Mouse (Mus musculus) heart, embryonic 12.5 days (tissue): ENCODE results near the gene Troap. TPM values are rescaled to one million over a fixed set of nuclear protein-coding genes. Genes with fewer than 3 reads are reported as not detected.

ENCODE experiments used
- ATAC-seq: fragments of 200-750 bp; cut with Nextera tagmentation; 2 replicates; pipeline ENCODE4 v1.8.0; 2017; ENCODE audit warnings: moderate TSS enrichment, moderate library complexity; ENCODE audit not compliant: insufficient number of reproducible peaks, low FRiP score
- H3K27ac ChIP-seq: fragments of 300-500 bp; sonication (generic); 2 replicates; pipeline ENCODE4 v1.5.1; 2016; ENCODE audit warnings: mild to moderate bottlenecking, moderate library complexity; ENCODE audit not compliant: poor library complexity, severe bottlenecking
- H3K27me3 ChIP-seq: fragments of 300-500 bp; sonication (generic); replicated peaks from 2 replicates; pipeline ENCODE4 v1.6.1; 2016; ENCODE audit warnings: mild to moderate bottlenecking, moderate library complexity
- H3K36me3 ChIP-seq: fragments of 300-500 bp; sonication (generic); 2 replicates; pipeline ENCODE4 v1.6.1; 2016; ENCODE audit warnings: mild to moderate bottlenecking, moderate library complexity
- H3K4me1 ChIP-seq: fragments of 300-500 bp; sonication (generic); replicated peaks from 2 replicates; pipeline ENCODE4 v1.6.1; 2016; ENCODE audit warnings: mild to moderate bottlenecking
- H3K4me2 ChIP-seq: fragments of 300-500 bp; sonication (generic); 2 replicates; pipeline ENCODE4 v1.6.1; 2016; ENCODE audit warnings: mild to moderate bottlenecking, moderate library complexity
- H3K4me3 ChIP-seq: fragments of 300-500 bp; sonication (generic); 2 replicates; pipeline ENCODE4 v1.5.1; 2016; ENCODE audit warnings: mild to moderate bottlenecking
- H3K9ac ChIP-seq: fragments of 300-500 bp; sonication (generic); 2 replicates; pipeline ENCODE4 v1.6.1; 2016; ENCODE audit warnings: mild to moderate bottlenecking, moderate library complexity
- H3K9me3 ChIP-seq: fragments of 300-500 bp; sonication (generic); replicated peaks from 2 replicates; pipeline ENCODE4 v1.6.1; 2016; ENCODE audit warnings: mild to moderate bottlenecking, moderate library complexity
- WGBS: fragments of 180-500 bp; shearing (Covaris S2); methylation state at CpG from one replicate; pipeline ENCODE4 v1.1.7; 2016; 5-methylcytosine and 5-hydroxymethylcytosine counted together
- polyA plus RNA-seq: library from polyadenylated mRNA; unstranded; fragments of >200 nt; fragmentation: Nextera tagmentation; extraction: Ambion mirVana; gene quantifications from 2 replicates; pipeline ENCODE4 v1.2.1, GENCODE M21; 2016

Gene Troap
- polyA plus RNA-seq, 1 experiment from 2014 or later: 27.2 TPM

GRCm38 (mm10) chr15:99087253-99088075 lies 13.1 kb downstream of the Troap start, which contains the start of gene C1ql4:
TSS of gene C1ql4 (minus strand) at chr15:99087817.
- Histone ChIP-seq H3K4me2 (peak within 1 kb of the TSS; percentile 59), H3K27ac (no peak within 1 kb of the TSS), H3K4me1 (peaks cover 23% of the 10 kb centered on the region), H3K36me3 (peaks cover 13% of the 10 kb centered on the region), H3K9me3 (no peaks in the 10 kb centered on the region), H3K27me3 (peaks cover 90% of the 10 kb centered on the region), H3K4me3 (peak within 1 kb of the TSS; percentile 31), H3K9ac (no peak within 1 kb of the TSS)
- ATAC-seq: no peak
- WGBS: 9% methylated on average over 60 of the region's 60 CpGs

- H3K36me3 ChIP-seq: peaks cover 5% of the 10 kb centered on the region; the same call in 1 of the 2 replicates
- ATAC-seq: peak; percentile 37
- no peaks in the 10 kb centered on the region for H3K9me3 ChIP-seq
- peaks cover 92% of the 10 kb centered on the region for H3K27me3 ChIP-seq
- H3K4me3 ChIP-seq: peak overlapping the region; percentile 31
- no peak overlapping the region for H3K27ac ChIP-seq
- peaks cover 28% of the 10 kb centered on the region for H3K4me1 ChIP-seq
- H3K4me2 ChIP-seq: peak overlapping the region; percentile 59
- no peak overlapping the region for H3K9ac ChIP-seq
- 2% methylated on average over 27 of the region's 27 CpGs for WGBS
Observed at GRCm38 (mm10) chr15:99088292-99088691, 13.9 kb downstream of the Troap start.

GRCm38 (mm10) chr15:99089069-99089468 lies 14.7 kb downstream of the Troap start:
- 5% methylated on average over 14 of the region's 14 CpGs for WGBS
- Histone ChIP-seq H3K4me3 (peak overlapping the region; percentile 31), H3K27me3 (peaks cover 92% of the 10 kb centered on the region), H3K4me2 (peak overlapping the region; percentile 59), H3K36me3 (no peaks in the 10 kb centered on the region), H3K27ac (no peak overlapping the region), H3K9ac (peak overlapping the region; percentile 6; the same call in 1 of the 2 replicates), H3K9me3 (no peaks in the 10 kb centered on the region), H3K4me1 (peaks cover 29% of the 10 kb centered on the region)
- no peak for ATAC-seq

- Histone ChIP-seq H3K36me3 (no peaks in the 10 kb centered on the region), H3K4me2 (peak within 1 kb of the TSS; percentile 91), H3K9ac (peak within 1 kb of the TSS; percentile 68), H3K9me3 (no peaks in the 10 kb centered on the region), H3K27ac (no peak within 1 kb of the TSS), H3K27me3 (peaks cover 97% of the 10 kb centered on the region), H3K4me3 (peak within 1 kb of the TSS; percentile 55), H3K4me1 (peaks cover 49% of the 10 kb centered on the region)
- 32% methylated on average over 8 of the region's 8 CpGs for WGBS
- no peak for ATAC-seq
Observed at GRCm38 (mm10) chr15:99092870-99093269, 18.5 kb downstream of the Troap start, which contains the start of gene Dnajc22. TSS of gene Dnajc22 (plus strand) at chr15:99093170.

GRCm38 (mm10) chr15:99093291-99094258 lies 19.2 kb downstream of the Troap start:
- peak; percentile 29; the same call in 1 of the 2 replicates for ATAC-seq
- H3K4me1 ChIP-seq: peaks cover 51% of the 10 kb centered on the region
- H3K9me3 ChIP-seq: no peaks in the 10 kb centered on the region
- no peaks in the 10 kb centered on the region for H3K36me3 ChIP-seq
- H3K4me3 ChIP-seq: peak overlapping the region; percentile 55
- 1% methylated on average over 56 of the region's 56 CpGs for WGBS
- no peak overlapping the region for H3K27ac ChIP-seq
- H3K4me2 ChIP-seq: peak overlapping the region; percentile 91
- H3K9ac ChIP-seq: peak overlapping the region; percentile 68
- peaks cover 95% of the 10 kb centered on the region for H3K27me3 ChIP-seq

GRCm38 (mm10) chr15:99094631-99095270 lies 20.4 kb downstream of the Troap start:
- 2% methylated on average over 27 of the region's 27 CpGs for WGBS
- Histone ChIP-seq H3K4me3 (peak overlapping the region; percentile 18; the same call in 1 of the 2 replicates), H3K36me3 (no peaks in the 10 kb centered on the region), H3K9ac (no peak overlapping the region), H3K27ac (no peak overlapping the region), H3K9me3 (no peaks in the 10 kb centered on the region), H3K4me2 (peak overlapping the region; percentile 29), H3K4me1 (peaks cover 52% of the 10 kb centered on the region), H3K27me3 (peaks cover 93% of the 10 kb centered on the region)
- no peak for ATAC-seq

- no peak overlapping the region for H3K9ac ChIP-seq
- H3K4me1 ChIP-seq: peaks cover 52% of the 10 kb centered on the region
- no peaks in the 10 kb centered on the region for H3K36me3 ChIP-seq
- 7% methylated on average over 6 of the region's 6 CpGs for WGBS
- no peak overlapping the region for H3K4me2 ChIP-seq
- H3K9me3 ChIP-seq: no peaks in the 10 kb centered on the region
- no peak for ATAC-seq
- H3K27me3 ChIP-seq: peaks cover 91% of the 10 kb centered on the region
- no peak overlapping the region for H3K27ac ChIP-seq
- H3K4me3 ChIP-seq: no peak overlapping the region
Observed at GRCm38 (mm10) chr15:99095356-99095755, 21.0 kb downstream of the Troap start.

- Histone ChIP-seq H3K9ac (peak overlapping the region; percentile 61), H3K4me1 (peaks cover 52% of the 10 kb centered on the region)
Observed at GRCm38 (mm10) chr15:99096061-99096793, 21.9 kb downstream of the Troap start.

GRCm38 (mm10) chr15:99096831-99097500 lies 22.6 kb downstream of the Troap start:
- H3K36me3 ChIP-seq: no peaks in the 10 kb centered on the region
- H3K9ac ChIP-seq: peak overlapping the region; percentile 61
- under 1% methylated on average over 58 of the region's 58 CpGs for WGBS
- peaks cover 52% of the 10 kb centered on the region for H3K4me1 ChIP-seq
- H3K4me3 ChIP-seq: peak overlapping the region; percentile 48
- H3K9me3 ChIP-seq: no peaks in the 10 kb centered on the region
- H3K27me3 ChIP-seq: peaks cover 75% of the 10 kb centered on the region
- H3K27ac ChIP-seq: no peak overlapping the region
- H3K4me2 ChIP-seq: peak overlapping the region; percentile 73
- ATAC-seq: no peak

More at GRCm38 (mm10) chr15:99096061-99096793, 21.9 kb downstream of the Troap start:
- H3K4me3 ChIP-seq: peak overlapping the region; percentile 48
- WGBS: 6% methylated on average over 24 of the region's 24 CpGs
- ATAC-seq: no peak
- H3K27ac ChIP-seq: no peak overlapping the region
- H3K27me3 ChIP-seq: peaks cover 82% of the 10 kb centered on the region
- no peaks in the 10 kb centered on the region for H3K36me3 ChIP-seq
- no peaks in the 10 kb centered on the region for H3K9me3 ChIP-seq
- peak overlapping the region; percentile 73 for H3K4me2 ChIP-seq
